Mouse (Mus musculus): ENCODE measurements at regions not wholly inside any gene's neighbourhood (a gene's known extent, or its start where the extent isn't known, plus 50 kb on each side); places are given as distances from the start of the nearest gene placed in this dataset.
A peak's percentile ranks its signal among the peaks of the same experiment; 100 is the strongest.

DNA sequence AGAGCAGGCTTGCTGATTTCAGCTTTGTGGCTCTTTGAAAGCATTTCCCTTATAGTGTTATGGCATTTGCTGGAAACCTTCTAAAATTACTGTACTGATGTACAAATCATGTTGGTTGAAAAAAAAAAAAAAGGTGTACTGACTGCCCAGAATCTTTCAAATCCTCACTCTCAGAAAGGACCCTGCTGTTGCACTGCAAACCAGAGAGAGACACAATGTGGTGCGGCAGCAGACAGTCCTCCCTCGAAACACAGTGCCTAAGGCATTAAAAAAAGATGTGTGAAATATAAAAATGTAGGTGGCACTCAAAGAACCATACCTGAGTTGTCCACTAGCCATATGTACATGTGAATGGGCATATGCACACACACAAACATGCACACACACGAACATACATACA, 128.3 kb downstream of the Actr3 start:
- Histone ChIP-seq H3K4me2 (ENCODE audit: low read depth, low read length) (no peak overlapping the region), H3K27ac (ENCODE audit: low read length) (no peak overlapping the region), H3K9me3 (ENCODE audit: control insufficient read depth, low read length) (no peaks in the 10 kb centered on the region), H3K4me1 (replicated peaks; ENCODE audit: control insufficient read depth, insufficient read depth, low read length) (no peaks in the 10 kb centered on the region), H3K36me3 (ENCODE audit: control insufficient read depth, insufficient read depth, low read length) (no peaks in the 10 kb centered on the region), H3K4me3 (ENCODE audit: low read length) (no peak overlapping the region), H3K27me3 (ENCODE audit: control insufficient read depth, insufficient read depth, low read depth, low read length) (no peaks in the 10 kb centered on the region), H3K9ac (ENCODE audit: low read length) (no peak overlapping the region)
- ATAC-seq (ENCODE audit: low read depth): no peak
- whole genome bisulfite sequencing: 74% methylated on average over 3 of the region's 3 CpGs

DNA sequence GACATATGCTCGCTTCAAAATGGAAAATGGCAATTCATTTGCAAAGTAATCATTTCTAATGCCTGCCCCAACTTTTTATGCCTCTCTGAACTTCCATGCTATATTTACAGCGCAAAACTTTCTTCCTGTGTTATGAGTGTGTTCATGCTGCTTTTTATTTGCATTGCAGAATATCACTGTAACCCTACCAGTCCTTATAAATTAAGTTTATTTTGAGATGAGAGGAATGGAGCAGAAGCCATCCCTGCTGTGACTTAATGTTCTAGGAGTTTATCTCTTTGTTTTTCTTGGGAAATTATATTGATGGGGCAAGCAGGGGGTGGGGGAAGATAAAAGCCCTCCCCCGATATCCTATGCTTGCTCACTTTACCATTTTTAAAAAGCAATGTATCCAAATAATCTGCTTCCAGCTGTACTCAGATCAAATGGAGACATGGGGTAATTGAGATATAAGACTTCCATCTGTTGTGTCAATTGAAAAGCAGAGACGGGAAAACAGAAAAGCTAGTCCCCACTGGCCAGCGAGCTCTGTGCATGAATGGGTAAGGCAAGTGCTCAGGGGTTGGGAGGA, 136.9 kb downstream of the Actr3 start:
- H3K27ac ChIP-seq (ENCODE audit: low read length): no peak overlapping the region
- H3K4me1 ChIP-seq (replicated peaks; ENCODE audit: control insufficient read depth, insufficient read depth, low read length): no peaks in the 10 kb centered on the region
- WGBS: 61% methylated on average over 5 of the region's 5 CpGs
- no peaks in the 10 kb centered on the region for H3K36me3 ChIP-seq (ENCODE audit: control insufficient read depth, insufficient read depth, low read length)
- no peaks in the 10 kb centered on the region for H3K27me3 ChIP-seq (ENCODE audit: control insufficient read depth, insufficient read depth, low read depth, low read length)
- H3K9me3 ChIP-seq (ENCODE audit: control insufficient read depth, low read length): no peaks in the 10 kb centered on the region
- no peak overlapping the region for H3K4me2 ChIP-seq (ENCODE audit: low read depth, low read length)
- H3K4me3 ChIP-seq (ENCODE audit: low read length): no peak overlapping the region
- peak; percentile 88 for ATAC-seq (ENCODE audit: low read depth)
- no peak overlapping the region for H3K9ac ChIP-seq (ENCODE audit: low read length)

DNA sequence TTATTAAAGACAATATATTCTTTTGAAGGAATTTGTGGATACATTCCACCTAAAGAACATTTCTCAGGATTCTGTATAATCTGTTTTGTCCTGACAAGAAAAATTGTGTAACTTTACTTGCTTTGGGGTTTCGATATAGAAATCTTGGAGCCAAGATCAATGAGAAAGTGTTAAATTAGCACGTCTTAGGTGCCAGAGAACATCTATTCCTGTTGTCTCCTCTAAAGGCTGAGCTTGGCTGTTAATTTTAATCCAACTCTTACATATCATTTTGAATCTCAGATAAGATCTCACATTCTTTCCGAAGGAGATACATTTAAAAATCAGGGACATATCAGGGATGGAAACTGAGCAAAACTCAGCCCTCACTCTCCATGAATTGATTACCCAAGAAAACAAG, 139.9 kb downstream of the Actr3 start:
- Histone ChIP-seq H3K27ac (ENCODE audit: low read length) (no peak overlapping the region), H3K9ac (ENCODE audit: low read length) (no peak overlapping the region), H3K9me3 (ENCODE audit: control insufficient read depth, low read length) (no peaks in the 10 kb centered on the region), H3K4me3 (ENCODE audit: low read length) (no peak overlapping the region), H3K4me1 (replicated peaks; ENCODE audit: control insufficient read depth, insufficient read depth, low read length) (no peaks in the 10 kb centered on the region), H3K36me3 (ENCODE audit: control insufficient read depth, insufficient read depth, low read length) (no peaks in the 10 kb centered on the region), H3K27me3 (ENCODE audit: control insufficient read depth, insufficient read depth, low read depth, low read length) (no peaks in the 10 kb centered on the region), H3K4me2 (ENCODE audit: low read depth, low read length) (no peak overlapping the region)
- ATAC-seq (ENCODE audit: low read depth): no peak
- WGBS: 75% methylated on average over 3 of the region's 3 CpGs

DNA sequence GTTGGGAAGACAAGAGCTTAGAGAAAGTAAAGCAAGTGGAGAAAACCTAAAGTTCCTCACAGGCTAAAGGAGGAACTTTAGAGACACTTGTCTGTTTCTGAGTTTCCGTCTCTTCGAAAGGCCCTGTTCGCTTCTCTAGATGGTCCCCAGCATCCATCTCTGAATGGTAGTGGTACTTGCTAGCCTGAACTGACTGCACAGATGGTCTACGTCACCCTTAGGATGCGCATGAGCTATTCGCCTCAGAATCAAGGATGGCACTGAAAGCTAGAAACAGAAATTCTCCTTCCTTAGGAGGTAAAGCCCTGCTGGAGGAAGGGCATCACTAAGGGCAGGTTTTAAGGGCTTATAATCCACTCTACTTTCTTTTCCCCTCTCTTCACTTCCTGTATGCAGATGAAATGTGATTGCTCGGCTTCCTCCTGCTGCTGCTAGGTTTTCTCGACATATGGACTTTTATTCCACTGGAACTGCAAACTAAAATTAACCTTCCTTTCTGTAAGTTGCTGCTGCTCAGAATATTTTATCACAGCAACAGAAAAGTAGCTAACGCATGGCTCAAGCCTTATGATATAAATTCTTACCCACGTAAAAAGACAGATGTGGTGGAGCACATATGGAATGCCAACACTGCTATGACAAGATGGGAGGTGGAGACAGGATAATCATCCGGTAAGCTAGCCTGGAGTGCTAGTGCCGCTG, 145.1 kb downstream of the Actr3 start:
- Histone ChIP-seq H3K4me2 (ENCODE audit: low read depth, low read length) (no peak overlapping the region), H3K36me3 (ENCODE audit: control insufficient read depth, insufficient read depth, low read length) (no peaks in the 10 kb centered on the region), H3K4me1 (replicated peaks; ENCODE audit: control insufficient read depth, insufficient read depth, low read length) (no peaks in the 10 kb centered on the region), H3K9me3 (ENCODE audit: control insufficient read depth, low read length) (no peaks in the 10 kb centered on the region), H3K27me3 (ENCODE audit: control insufficient read depth, insufficient read depth, low read depth, low read length) (no peaks in the 10 kb centered on the region), H3K9ac (ENCODE audit: low read length) (no peak overlapping the region), H3K4me3 (ENCODE audit: low read length) (no peak overlapping the region), H3K27ac (ENCODE audit: low read length) (no peak overlapping the region)
- 87% methylated on average over 12 of the region's 12 CpGs for WGBS
- ATAC-seq (ENCODE audit: low read depth): no peak

DNA sequence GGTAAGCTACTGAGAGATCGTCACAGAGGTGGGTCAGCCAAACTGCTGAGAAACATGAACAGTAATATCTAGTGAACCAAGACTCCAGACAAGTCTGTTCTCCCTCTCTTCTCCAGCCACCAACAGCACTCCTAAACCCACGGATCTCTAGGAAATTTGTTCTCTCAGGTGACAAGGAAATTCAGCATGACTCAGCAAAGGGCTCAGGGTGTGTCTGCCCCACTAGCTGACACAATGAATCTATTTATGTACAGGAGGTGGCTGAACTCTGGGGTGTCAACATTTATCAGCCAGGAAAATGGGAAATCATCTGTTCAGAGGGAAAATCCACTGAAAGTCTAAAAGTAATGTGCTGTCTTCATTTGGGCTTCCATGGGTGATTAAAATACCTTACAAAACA, 149.2 kb downstream of the Actr3 start:
- no peak overlapping the region for H3K4me2 ChIP-seq (ENCODE audit: low read depth, low read length)
- H3K27me3 ChIP-seq (ENCODE audit: control insufficient read depth, insufficient read depth, low read depth, low read length): no peaks in the 10 kb centered on the region
- ATAC-seq (ENCODE audit: low read depth): no peak
- H3K4me1 ChIP-seq (replicated peaks; ENCODE audit: control insufficient read depth, insufficient read depth, low read length): no peaks in the 10 kb centered on the region
- H3K9ac ChIP-seq (ENCODE audit: low read length): no peak overlapping the region
- 51% methylated on average over 2 of the region's 2 CpGs for WGBS
- H3K36me3 ChIP-seq (ENCODE audit: control insufficient read depth, insufficient read depth, low read length): no peaks in the 10 kb centered on the region
- no peak overlapping the region for H3K4me3 ChIP-seq (ENCODE audit: low read length)
- H3K9me3 ChIP-seq (ENCODE audit: control insufficient read depth, low read length): no peaks in the 10 kb centered on the region
- no peak overlapping the region for H3K27ac ChIP-seq (ENCODE audit: low read length)

DNA sequence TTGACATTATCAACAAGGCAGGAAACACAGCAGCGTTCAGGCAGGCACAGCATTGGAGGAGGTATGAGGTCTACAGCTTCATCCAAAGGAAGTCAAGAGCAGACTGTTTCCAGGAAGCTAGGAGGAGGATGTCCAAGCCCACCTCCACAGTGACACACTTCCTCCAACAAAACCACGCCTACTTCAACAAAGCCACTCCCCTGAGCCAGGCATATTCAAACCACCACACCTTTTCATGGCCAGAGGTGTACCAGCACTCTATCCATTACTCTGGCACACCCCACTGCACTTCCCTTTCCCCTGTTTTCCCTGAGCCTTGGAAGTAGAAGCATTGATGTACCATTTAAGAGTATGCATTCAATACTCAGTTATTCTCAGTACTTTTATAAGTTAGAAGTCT, 150.8 kb downstream of the Actr3 start:
- no peak overlapping the region for H3K9ac ChIP-seq (ENCODE audit: low read length)
- H3K36me3 ChIP-seq (ENCODE audit: control insufficient read depth, insufficient read depth, low read length): no peaks in the 10 kb centered on the region
- H3K9me3 ChIP-seq (ENCODE audit: control insufficient read depth, low read length): no peaks in the 10 kb centered on the region
- no peaks in the 10 kb centered on the region for H3K4me1 ChIP-seq (replicated peaks; ENCODE audit: control insufficient read depth, insufficient read depth, low read length)
- no peak for ATAC-seq (ENCODE audit: low read depth)
- no peak overlapping the region for H3K4me3 ChIP-seq (ENCODE audit: low read length)
- no peak overlapping the region for H3K27ac ChIP-seq (ENCODE audit: low read length)
- WGBS: 70% methylated on average over 2 of the region's 2 CpGs
- H3K4me2 ChIP-seq (ENCODE audit: low read depth, low read length): no peak overlapping the region
- H3K27me3 ChIP-seq (ENCODE audit: control insufficient read depth, insufficient read depth, low read depth, low read length): no peaks in the 10 kb centered on the region

DNA sequence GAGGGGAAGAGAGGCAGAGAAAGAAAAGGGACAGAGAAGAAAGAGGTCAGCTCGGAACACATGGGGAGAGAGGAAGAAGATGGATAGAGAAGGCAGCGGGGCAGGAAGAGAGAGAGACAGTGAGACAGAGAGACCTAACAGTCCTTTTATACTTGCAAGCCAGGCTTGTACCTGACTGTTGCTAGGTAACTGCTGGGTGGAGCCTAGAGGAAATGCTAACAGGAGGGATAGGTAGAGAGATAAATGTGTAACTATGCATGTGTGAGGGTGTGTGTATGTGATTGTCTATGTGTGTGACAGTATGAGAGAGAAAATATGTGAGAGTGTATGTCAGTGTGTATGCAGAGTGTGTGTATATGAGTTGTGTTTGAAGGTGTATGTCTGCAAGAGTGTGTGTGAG, 161.8 kb downstream of the Actr3 start:
- no peak overlapping the region for H3K4me2 ChIP-seq (ENCODE audit: low read depth, low read length)
- no peaks in the 10 kb centered on the region for H3K27me3 ChIP-seq (ENCODE audit: control insufficient read depth, insufficient read depth, low read depth, low read length)
- H3K9ac ChIP-seq (ENCODE audit: low read length): no peak overlapping the region
- no peaks in the 10 kb centered on the region for H3K4me1 ChIP-seq (replicated peaks; ENCODE audit: control insufficient read depth, insufficient read depth, low read length)
- H3K27ac ChIP-seq (ENCODE audit: low read length): no peak overlapping the region
- no peaks in the 10 kb centered on the region for H3K9me3 ChIP-seq (ENCODE audit: control insufficient read depth, low read length)
- ATAC-seq (ENCODE audit: low read depth): no peak
- H3K36me3 ChIP-seq (ENCODE audit: control insufficient read depth, insufficient read depth, low read length): no peaks in the 10 kb centered on the region
- H3K4me3 ChIP-seq (ENCODE audit: low read length): no peak overlapping the region
- WGBS: 53% methylated on average over 2 of the region's 2 CpGs

DNA sequence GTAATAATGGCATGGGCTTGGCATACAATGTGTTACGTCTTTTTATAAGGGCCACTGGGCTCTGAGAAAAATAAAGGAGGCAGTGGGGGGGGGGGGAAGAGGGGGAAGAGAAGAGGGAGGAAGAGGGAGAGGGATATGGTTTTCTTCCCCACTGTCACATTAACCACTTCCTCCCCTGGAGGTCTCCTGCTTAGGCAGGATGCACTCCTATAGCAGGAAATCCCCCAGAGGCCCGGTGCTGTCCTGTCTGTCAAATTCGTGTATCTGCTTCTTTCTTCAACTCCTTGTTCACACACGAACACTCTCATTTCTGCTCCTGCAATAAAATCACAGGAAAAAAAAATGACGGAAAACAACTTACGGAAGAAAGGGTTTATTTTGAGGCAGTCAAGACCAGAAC, 171.8 kb downstream of the Actr3 start:
- Histone ChIP-seq H3K9ac (ENCODE audit: low read length) (no peak overlapping the region), H3K9me3 (ENCODE audit: control insufficient read depth, low read length) (no peaks in the 10 kb centered on the region), H3K4me2 (ENCODE audit: low read depth, low read length) (no peak overlapping the region), H3K4me1 (replicated peaks; ENCODE audit: control insufficient read depth, insufficient read depth, low read length) (no peaks in the 10 kb centered on the region), H3K27ac (ENCODE audit: low read length) (no peak overlapping the region), H3K36me3 (ENCODE audit: control insufficient read depth, insufficient read depth, low read length) (no peaks in the 10 kb centered on the region), H3K4me3 (ENCODE audit: low read length) (no peak overlapping the region), H3K27me3 (ENCODE audit: control insufficient read depth, insufficient read depth, low read depth, low read length) (no peaks in the 10 kb centered on the region)
- 68% methylated on average over 6 of the region's 6 CpGs for WGBS
- no peak for ATAC-seq (ENCODE audit: low read depth)

DNA sequence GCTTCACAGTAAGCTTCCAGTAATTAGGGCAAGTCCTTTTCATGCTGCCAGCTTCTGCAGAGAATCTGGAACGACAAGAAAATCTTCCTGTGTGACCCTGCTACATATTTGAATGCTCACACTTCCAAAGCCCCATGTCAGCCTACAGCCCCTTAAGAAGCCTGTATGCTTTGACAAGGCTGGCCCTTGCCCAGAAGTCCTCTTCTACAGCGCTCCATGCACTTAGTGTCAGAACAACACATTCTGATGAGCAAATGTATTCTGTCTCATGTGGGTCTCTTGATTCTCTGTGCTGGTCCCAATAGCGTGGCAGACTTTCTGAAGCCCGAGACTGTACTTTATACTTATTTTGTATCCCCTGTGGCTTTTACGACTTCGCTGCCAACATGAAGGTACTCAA, 172.5 kb downstream of the Actr3 start:
- ATAC-seq (ENCODE audit: low read depth): no peak
- WGBS: 81% methylated on average over 6 of the region's 6 CpGs

DNA sequence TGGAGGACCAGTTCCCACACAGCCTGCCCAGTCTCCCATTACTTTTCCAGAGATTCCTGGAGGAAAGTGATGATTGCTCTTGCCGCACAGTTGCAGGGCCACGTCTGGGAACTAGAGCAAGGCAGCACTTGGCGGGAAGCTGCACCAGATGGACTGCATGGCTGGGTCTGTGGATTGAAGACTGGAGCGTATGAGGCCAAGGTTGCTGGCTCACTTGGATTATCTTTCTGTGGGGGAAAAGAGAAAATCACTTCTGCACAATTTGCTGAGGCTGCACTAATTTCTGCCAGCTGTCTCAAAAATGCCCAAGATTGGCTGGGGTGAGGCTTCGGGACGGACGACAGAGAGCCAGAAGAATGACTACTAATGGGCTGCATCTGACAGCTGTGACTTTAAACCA, 193.2 kb downstream of the Actr3 start:
- ATAC-seq (ENCODE audit: low read depth): no peak
- Histone ChIP-seq H3K4me1 (replicated peaks; ENCODE audit: control insufficient read depth, insufficient read depth, low read length) (no peaks in the 10 kb centered on the region), H3K9me3 (ENCODE audit: control insufficient read depth, low read length) (no peaks in the 10 kb centered on the region), H3K27me3 (ENCODE audit: control insufficient read depth, insufficient read depth, low read depth, low read length) (no peaks in the 10 kb centered on the region), H3K36me3 (ENCODE audit: control insufficient read depth, insufficient read depth, low read length) (no peaks in the 10 kb centered on the region), H3K9ac (ENCODE audit: low read length) (no peak overlapping the region), H3K27ac (ENCODE audit: low read length) (no peak overlapping the region), H3K4me2 (ENCODE audit: low read depth, low read length) (no peak overlapping the region), H3K4me3 (ENCODE audit: low read length) (no peak overlapping the region)
- WGBS: 89% methylated on average over 7 of the region's 7 CpGs

More for the DNA sequence above, 172.5 kb downstream of the Actr3 start:
- H3K9me3 ChIP-seq (ENCODE audit: control insufficient read depth, low read length): no peaks in the 10 kb centered on the region
- H3K27ac ChIP-seq (ENCODE audit: low read length): no peak overlapping the region
- no peaks in the 10 kb centered on the region for H3K36me3 ChIP-seq (ENCODE audit: control insufficient read depth, insufficient read depth, low read length)
- H3K4me3 ChIP-seq (ENCODE audit: low read length): no peak overlapping the region
- H3K4me2 ChIP-seq (ENCODE audit: low read depth, low read length): no peak overlapping the region
- H3K4me1 ChIP-seq (replicated peaks; ENCODE audit: control insufficient read depth, insufficient read depth, low read length): no peaks in the 10 kb centered on the region
- H3K9ac ChIP-seq (ENCODE audit: low read length): no peak overlapping the region
- H3K27me3 ChIP-seq (ENCODE audit: control insufficient read depth, insufficient read depth, low read depth, low read length): no peaks in the 10 kb centered on the region

Data from lung, embryonic 16.5 days (tissue).